Mouse (Mus musculus): ENCODE data around the gene Dynll1. TPM values are rescaled to one million over a fixed set of nuclear protein-coding genes. Genes with fewer than 3 reads are reported as not detected.

The Dynll1 gene
- polyA plus RNA-seq, 1 experiment from 2014 or later = 1,836 TPM

- Histone ChIP-seq H3K36me3 (replicated peaks; ENCODE audit: control insufficient read depth, insufficient read depth, low read depth, low read length) (no peaks in the 10 kb centered on the region; the same call in none of the 2 replicates), H3K27me3 (ENCODE audit: control insufficient read depth, insufficient read depth, low read length) (no peaks in the 10 kb centered on the region), H3K4me2 (ENCODE audit: low read depth, low read length) (no peak overlapping the region), H3K27ac (replicated peaks; ENCODE audit: low read depth, low read length) (no peak overlapping the region), H3K9me3 (replicated peaks; ENCODE audit: control insufficient read depth, low read length) (no peaks in the 10 kb centered on the region), H3K9ac (replicated peaks; ENCODE audit: low read length) (no peak overlapping the region), H3K4me3 (ENCODE audit: low read depth, low read length) (no peak overlapping the region), H3K4me1 (ENCODE audit: control insufficient read depth, insufficient read depth, low read length) (peaks cover 3% of the 10 kb centered on the region; the same call in 1 of the 2 replicates)
- WGBS = 96% methylated on average over 1 of the region's 1 CpGs
- ATAC-seq (replicated peaks; ENCODE audit: insufficient number of reproducible peaks, low FRiP score, low TSS enrichment, low read depth) (no peak), DNase-seq (ENCODE audit: low spot score) (no peak)
Observed at GRCm38 (mm10) chr5:115269969-115270368, 30.8 kb downstream of the Dynll1 start.

GRCm38 (mm10) chr5:115268266-115268665, 32.5 kb downstream of the Dynll1 start:
- Histone ChIP-seq H3K9me3 (replicated peaks; ENCODE audit: control insufficient read depth, low read length) (no peaks in the 10 kb centered on the region), H3K36me3 (replicated peaks; ENCODE audit: control insufficient read depth, insufficient read depth, low read depth, low read length) (no peaks in the 10 kb centered on the region; the same call in none of the 2 replicates), H3K27me3 (ENCODE audit: control insufficient read depth, insufficient read depth, low read length) (no peaks in the 10 kb centered on the region), H3K4me3 (ENCODE audit: low read depth, low read length) (no peak overlapping the region), H3K27ac (replicated peaks; ENCODE audit: low read depth, low read length) (no peak overlapping the region), H3K9ac (replicated peaks; ENCODE audit: low read length) (no peak overlapping the region), H3K4me1 (ENCODE audit: control insufficient read depth, insufficient read depth, low read length) (peaks cover 3% of the 10 kb centered on the region; the same call in 1 of the 2 replicates), H3K4me2 (ENCODE audit: low read depth, low read length) (no peak overlapping the region)
- WGBS = 64% methylated on average over 3 of the region's 3 CpGs
- no peak for DNase-seq (ENCODE audit: low spot score)
- ATAC-seq (replicated peaks; ENCODE audit: insufficient number of reproducible peaks, low FRiP score, low TSS enrichment, low read depth) = no peak

GRCm38 (mm10) chr5:115267469-115268045, 33.2 kb downstream of the Dynll1 start:
- Histone ChIP-seq H3K9me3 (replicated peaks; ENCODE audit: control insufficient read depth, low read length) (no peaks in the 10 kb centered on the region), H3K27ac (replicated peaks; ENCODE audit: low read depth, low read length) (no peak overlapping the region), H3K4me1 (ENCODE audit: control insufficient read depth, insufficient read depth, low read length) (peaks cover 3% of the 10 kb centered on the region; the same call in 1 of the 2 replicates), H3K36me3 (replicated peaks; ENCODE audit: control insufficient read depth, insufficient read depth, low read depth, low read length) (no peaks in the 10 kb centered on the region; the same call in none of the 2 replicates), H3K9ac (replicated peaks; ENCODE audit: low read length) (no peak overlapping the region), H3K27me3 (ENCODE audit: control insufficient read depth, insufficient read depth, low read length) (no peaks in the 10 kb centered on the region), H3K4me3 (ENCODE audit: low read depth, low read length) (no peak overlapping the region), H3K4me2 (ENCODE audit: low read depth, low read length) (no peak overlapping the region)
- DNase-seq (ENCODE audit: low spot score) (no peak), ATAC-seq (replicated peaks; ENCODE audit: insufficient number of reproducible peaks, low FRiP score, low TSS enrichment, low read depth) (no peak)
- WGBS = 84% methylated on average over 3 of the region's 3 CpGs

GRCm38 (mm10) chr5:115266787-115267468, 33.9 kb downstream of the Dynll1 start:
- DNase-seq (ENCODE audit: low spot score) (no peak), ATAC-seq (replicated peaks; ENCODE audit: insufficient number of reproducible peaks, low FRiP score, low TSS enrichment, low read depth) (no peak)
- Histone ChIP-seq H3K27ac (replicated peaks; ENCODE audit: low read depth, low read length) (no peak overlapping the region), H3K9me3 (replicated peaks; ENCODE audit: control insufficient read depth, low read length) (no peaks in the 10 kb centered on the region), H3K4me3 (ENCODE audit: low read depth, low read length) (no peak overlapping the region), H3K9ac (replicated peaks; ENCODE audit: low read length) (no peak overlapping the region), H3K4me2 (ENCODE audit: low read depth, low read length) (no peak overlapping the region), H3K27me3 (ENCODE audit: control insufficient read depth, insufficient read depth, low read length) (no peaks in the 10 kb centered on the region), H3K36me3 (replicated peaks; ENCODE audit: control insufficient read depth, insufficient read depth, low read depth, low read length) (no peaks in the 10 kb centered on the region; the same call in none of the 2 replicates), H3K4me1 (ENCODE audit: control insufficient read depth, insufficient read depth, low read length) (peaks cover 3% of the 10 kb centered on the region; the same call in 1 of the 2 replicates)
- WGBS = 91% methylated on average over 8 of the region's 8 CpGs

- Histone ChIP-seq H3K4me1 (ENCODE audit: control insufficient read depth, insufficient read depth, low read length) (peaks cover 3% of the 10 kb centered on the region; the same call in 1 of the 2 replicates), H3K4me2 (ENCODE audit: low read depth, low read length) (no peak overlapping the region), H3K27ac (replicated peaks; ENCODE audit: low read depth, low read length) (no peak overlapping the region), H3K9me3 (replicated peaks; ENCODE audit: control insufficient read depth, low read length) (no peaks in the 10 kb centered on the region), H3K4me3 (ENCODE audit: low read depth, low read length) (no peak overlapping the region), H3K27me3 (ENCODE audit: control insufficient read depth, insufficient read depth, low read length) (no peaks in the 10 kb centered on the region), H3K9ac (replicated peaks; ENCODE audit: low read length) (no peak overlapping the region), H3K36me3 (replicated peaks; ENCODE audit: control insufficient read depth, insufficient read depth, low read depth, low read length) (no peaks in the 10 kb centered on the region; the same call in none of the 2 replicates)
- no peak for ATAC-seq (replicated peaks; ENCODE audit: insufficient number of reproducible peaks, low FRiP score, low TSS enrichment, low read depth)
- no peak for DNase-seq (ENCODE audit: low spot score)
- WGBS = 95% methylated on average over 5 of the region's 5 CpGs
Observed at GRCm38 (mm10) chr5:115266340-115266739, 34.5 kb downstream of the Dynll1 start.

- H3K36me3 ChIP-seq (replicated peaks; ENCODE audit: control insufficient read depth, insufficient read depth, low read depth, low read length) = peaks cover 2% of the 10 kb centered on the region
- no peak overlapping the region for H3K9ac ChIP-seq (replicated peaks; ENCODE audit: low read length)
- no peak overlapping the region for H3K27ac ChIP-seq (replicated peaks; ENCODE audit: low read depth, low read length)
- 91% methylated on average over 14 of the region's 14 CpGs for WGBS
- no peaks in the 10 kb centered on the region for H3K4me1 ChIP-seq (ENCODE audit: control insufficient read depth, insufficient read depth, low read length)
- ATAC-seq (replicated peaks; ENCODE audit: insufficient number of reproducible peaks, low FRiP score, low TSS enrichment, low read depth) = no peak
- no peaks in the 10 kb centered on the region for H3K9me3 ChIP-seq (replicated peaks; ENCODE audit: control insufficient read depth, low read length)
- no peak overlapping the region for H3K4me3 ChIP-seq (ENCODE audit: low read depth, low read length)
- DNase-seq (ENCODE audit: low spot score) = no peak
- no peaks in the 10 kb centered on the region for H3K27me3 ChIP-seq (ENCODE audit: control insufficient read depth, insufficient read depth, low read length)
- no peak overlapping the region for H3K4me2 ChIP-seq (ENCODE audit: low read depth, low read length)
Observed at GRCm38 (mm10) chr5:115262502-115263291, 38.1 kb downstream of the Dynll1 start.

GRCm38 (mm10) chr5:115261880-115262279, 38.9 kb downstream of the Dynll1 start:
- DNase-seq (ENCODE audit: low spot score) = no peak
- Histone ChIP-seq H3K4me2 (ENCODE audit: low read depth, low read length) (no peak overlapping the region), H3K27ac (replicated peaks; ENCODE audit: low read depth, low read length) (no peak overlapping the region), H3K4me3 (ENCODE audit: low read depth, low read length) (no peak overlapping the region), H3K4me1 (ENCODE audit: control insufficient read depth, insufficient read depth, low read length) (no peaks in the 10 kb centered on the region), H3K9me3 (replicated peaks; ENCODE audit: control insufficient read depth, low read length) (no peaks in the 10 kb centered on the region), H3K36me3 (replicated peaks; ENCODE audit: control insufficient read depth, insufficient read depth, low read depth, low read length) (peaks cover 2% of the 10 kb centered on the region), H3K9ac (replicated peaks; ENCODE audit: low read length) (no peak overlapping the region), H3K27me3 (ENCODE audit: control insufficient read depth, insufficient read depth, low read length) (no peaks in the 10 kb centered on the region)
- WGBS = 87% methylated on average over 1 of the region's 1 CpGs
- no peak for ATAC-seq (replicated peaks; ENCODE audit: insufficient number of reproducible peaks, low FRiP score, low TSS enrichment, low read depth)

Measured in embryonic facial prominence, embryonic 11.5 days (tissue).